ENCODE assay signal across 8 mouse cellular contexts in genomic region chr5:129063037-129063791, GRCm38 (mm10). TPM values are rescaled to one million over a fixed set of nuclear protein-coding genes. Genes with fewer than 3 reads are reported as not detected.
A peak's percentile ranks its signal among the peaks of the same experiment; 100 is the strongest.
DNase-seq lines count a peak whose midpoint lies in the region; ATAC-seq and TF ChIP-seq lines count a peak whose summit lies in the region.

No protein-coding gene starts in this region.

- peak overlapping the region; percentile 38; the same call in 1 of the 2 replicates for H3K4me2 ChIP-seq in heart, embryonic 16.5 days (ENCODE audit: low read depth, low read length)
- peak overlapping the region; percentile 54 for H3K4me2 ChIP-seq in lung, embryonic 14.5 days

- H3K9ac ChIP-seq in heart, embryonic 16.5 days (ENCODE audit: low read length), result 0 out of 2 replicates have a peak overlapping the region, but pooled peaks have one; percentile 39
- no peak overlapping the region for H3K9ac ChIP-seq in lung, embryonic 14.5 days

- peaks cover 9% of the 10 kb centered on the region for H3K4me1 ChIP-seq in forebrain, embryonic 10.5 days
- H3K4me1 ChIP-seq in heart, embryonic 16.5 days (ENCODE audit: control insufficient read depth, insufficient read depth, low read length), result peaks cover 3% of the 10 kb centered on the region; the same call in 1 of the 2 replicates
- peaks cover 9% of the 10 kb centered on the region for H3K4me1 ChIP-seq in lung, embryonic 14.5 days (ENCODE audit: insufficient read depth)
- peaks cover 13% of the 10 kb centered on the region for H3K4me1 ChIP-seq in olfactory bulb, adult 2 months (ENCODE audit: control insufficient read depth, insufficient read depth, low read length)

- peak; percentile 91 for TF ChIP-seq CTCF in lung, embryonic 14.5 days (IDR thresholded peaks at IDR 0.05; ENCODE audit: low read depth)
- TF ChIP-seq CTCF in olfactory bulb, adult 2 months (IDR thresholded peaks at IDR 0.05; ENCODE audit: insufficient read depth, low read depth, low read length), result peak; percentile 31; the same call in 1 of the 2 replicates

- no peak for TF ChIP-seq POLR2A in olfactory bulb, adult 2 months (IDR thresholded peaks at IDR 0.05; ENCODE audit: insufficient read depth, low read depth, low read length)

- ATAC-seq in heart, embryonic 16.5 days (replicated peaks; ENCODE audit: extremely low read depth, insufficient read depth, low FRiP score), result no peak
- peak; percentile 31 for ATAC-seq in lung, embryonic 14.5 days (ENCODE audit: insufficient read depth)

- peak; percentile 58 to 73 for DNase-seq in CD8-positive naive resting alpha-beta T cell, adult 2 months (ENCODE audit: low read depth in 2 of 2, low spot score in 2 of 2)
- peak; percentile 54 for DNase-seq in c-Kit-negative CD71-positive TER-119-positive erythroid progenitor cells, embryonic 14.5 days (ENCODE audit: low read depth, low spot score)
- DNase-seq in forebrain, embryonic 10.5 days (ENCODE audit: extremely low spot score, low spot score), result peak; percentile 74
- peak; percentile 75 to 80 for DNase-seq in kidney, postnatal 25 days
- DNase-seq in lung, embryonic 14.5 days, result peak; percentile 89
- DNase-seq in thymus, adult 18-20 months, result peak; percentile 42 to 44

- peak overlapping the region; percentile 40 for H3K4me3 ChIP-seq in forebrain, embryonic 10.5 days
- H3K4me3 ChIP-seq in heart, embryonic 16.5 days (ENCODE audit: low read length), result no peak overlapping the region
- H3K4me3 ChIP-seq in lung, embryonic 14.5 days (ENCODE audit: low read depth, low read length), result 0 out of 2 replicates have a peak overlapping the region, but pooled peaks have one; percentile 4
- H3K4me3 ChIP-seq in olfactory bulb, adult 2 months (ENCODE audit: insufficient read depth, low read depth, low read length), result no peak overlapping the region

- 16% methylated on average over 21 of the region's 21 CpGs for WGBS in forebrain, embryonic 10.5 days
- WGBS in heart, embryonic 16.5 days, result 8% methylated on average over 21 of the region's 21 CpGs
- WGBS in lung, embryonic 14.5 days, result 7% methylated on average over 21 of the region's 21 CpGs
- WGBS in olfactory bulb, adult 2 months, result 6% methylated on average over 21 of the region's 21 CpGs

- peak overlapping the region; percentile 49; the same call in 1 of the 2 replicates for H3K27ac ChIP-seq in forebrain, embryonic 10.5 days
- no peak overlapping the region for H3K27ac ChIP-seq in heart, embryonic 16.5 days (ENCODE audit: low read length)
- H3K27ac ChIP-seq in lung, embryonic 14.5 days (ENCODE audit: low read depth), result no peak overlapping the region
- H3K27ac ChIP-seq in olfactory bulb, adult 2 months (ENCODE audit: insufficient read depth, low read depth, low read length), result no peak overlapping the region

- H3K9me3 ChIP-seq in forebrain, embryonic 10.5 days, result no peaks in the 10 kb centered on the region
- no peaks in the 10 kb centered on the region for H3K9me3 ChIP-seq in heart, embryonic 16.5 days (replicated peaks; ENCODE audit: control insufficient read depth, low read length)
- no peaks in the 10 kb centered on the region for H3K9me3 ChIP-seq in lung, embryonic 14.5 days (ENCODE audit: low read depth, low read length)

- no peaks in the 10 kb centered on the region for H3K36me3 ChIP-seq in forebrain, embryonic 10.5 days (replicated peaks)
- H3K36me3 ChIP-seq in heart, embryonic 16.5 days (ENCODE audit: control insufficient read depth, insufficient read depth), result no peaks in the 10 kb centered on the region
- H3K36me3 ChIP-seq in lung, embryonic 14.5 days (ENCODE audit: insufficient read depth), result no peaks in the 10 kb centered on the region

- H3K27me3 ChIP-seq in forebrain, embryonic 10.5 days (ENCODE audit: poor library complexity, severe bottlenecking), result peaks cover 27% of the 10 kb centered on the region
- peaks cover 14% of the 10 kb centered on the region for H3K27me3 ChIP-seq in heart, embryonic 16.5 days (ENCODE audit: control insufficient read depth, insufficient read depth, low read length)
- H3K27me3 ChIP-seq in lung, embryonic 14.5 days (ENCODE audit: insufficient read depth, low read length), result no peaks in the 10 kb centered on the region

RNA-seq across cellular contexts. Expression of gene Adgrd1, which starts 33.3 kb away (rescaled TPM):
- 0.02 TPM in 1 of 2 replicates, not detected in the other for polyA plus RNA-seq in forebrain, embryonic 10.5 days (2016; fragmentation: Nextera tagmentation; extraction: Ambion mirVana)
- polyA plus RNA-seq in heart, embryonic 16.5 days (2015; fragmentation: Nextera tagmentation; extraction: Ambion mirVana), result 2.6 and 3.1 TPM in 2 replicates
- 0.47 and 0.50 TPM in 2 replicates for polyA plus RNA-seq in lung, embryonic 14.5 days (2014; fragmentation: Nextera tagmentation; extraction: Ambion mirVana)
- polyA plus RNA-seq in olfactory bulb, adult 2 months (2012; ENCODE audit: insufficient read depth, insufficient read length, low replicate concordance, missing spikeins), result not detected in 2 replicates

RNA-seq across cellular contexts. Expression of gene Ran, which starts 43.3 kb away (rescaled TPM):
- polyA plus RNA-seq in forebrain, embryonic 10.5 days (2016; fragmentation: Nextera tagmentation; extraction: Ambion mirVana), result 1,091 and 1,094 TPM in 2 replicates
- 327 and 358 TPM in 2 replicates for polyA plus RNA-seq in heart, embryonic 16.5 days (2015; fragmentation: Nextera tagmentation; extraction: Ambion mirVana)
- 737 and 751 TPM in 2 replicates for polyA plus RNA-seq in lung, embryonic 14.5 days (2014; fragmentation: Nextera tagmentation; extraction: Ambion mirVana)
- polyA plus RNA-seq in olfactory bulb, adult 2 months (2012; ENCODE audit: insufficient read depth, insufficient read length, low replicate concordance, missing spikeins), result not detected in 2 replicates

RNA-seq across cellular contexts. Expression of gene Stx2, which starts 54.8 kb away (rescaled TPM):
- 24.9 and 25.3 TPM in 2 replicates for polyA plus RNA-seq in forebrain, embryonic 10.5 days (2016; fragmentation: Nextera tagmentation; extraction: Ambion mirVana)
- polyA plus RNA-seq in heart, embryonic 16.5 days (2015; fragmentation: Nextera tagmentation; extraction: Ambion mirVana), result 23.0 and 25.1 TPM in 2 replicates
- polyA plus RNA-seq in lung, embryonic 14.5 days (2014; fragmentation: Nextera tagmentation; extraction: Ambion mirVana), result 27.1 and 28.5 TPM in 2 replicates
- not detected in 2 replicates for polyA plus RNA-seq in olfactory bulb, adult 2 months (2012; ENCODE audit: insufficient read depth, insufficient read length, low replicate concordance, missing spikeins)

Comparison
In these comparisons a context has a peak if more than half of its experiments do, and no peak if none do; other contexts are left out.
1. H3K4me3 ChIP-seq: peak in forebrain, embryonic 10.5 days (single experiment) and lung, embryonic 14.5 days (single experiment); none in heart, embryonic 16.5 days (single experiment) and olfactory bulb, adult 2 months (single experiment).
2. RNA of gene Ran, which starts 43.3 kb away (polyA plus RNA-seq): 1,091 to 1,094 TPM in forebrain, embryonic 10.5 days, 737 to 751 TPM in lung, embryonic 14.5 days and 327 to 358 TPM in heart, embryonic 16.5 days; not detected in olfactory bulb, adult 2 months; every median in the first group is over 100 times any median in the second.
3. Peak in every context shown above with its lines, with median percentiles within 50 percentile points of each other: DNase-seq.